Mouse (Mus musculus) C2C12 (cell line): ENCODE measurements at regions not wholly inside any gene's neighbourhood (a gene's known extent, or its start where the extent isn't known, plus 50 kb on each side); places are given as distances from the start of the nearest gene placed in this dataset.

ENCODE experiments used
- CEBPB ChIP-seq: IDR thresholded peaks from one replicate; pipeline ENCODE4 v1.6.1; 2011; ENCODE audit warnings: low read depth, mild to moderate bottlenecking, control low read depth, moderate library complexity
- CTCF ChIP-seq: IDR thresholded peaks from one replicate; pipeline ENCODE4 v1.5.1; 2011; ENCODE audit not compliant: control insufficient read depth, insufficient read depth, insufficient read length
- MAX ChIP-seq: IDR thresholded peaks from one replicate; pipeline ENCODE4 v1.6.1; 2011; ENCODE audit warnings: mild to moderate bottlenecking, control low read depth
- MYOD1 ChIP-seq: IDR thresholded peaks from one replicate; pipeline ENCODE4 v1.6.1; 2011; ENCODE audit warnings: low read depth; ENCODE audit not compliant: control insufficient read depth, insufficient read length
- USF1 ChIP-seq: IDR thresholded peaks from one replicate; pipeline ENCODE4 v1.6.1; 2011; ENCODE audit warnings: low read depth, mild to moderate bottlenecking, control low read depth, moderate library complexity

GRCm38 (mm10) chr13:58494726-58495125 is 91.6 kb upstream of the Hnrnpk start:
- TF ChIP-seq CTCF (no peak), MAX (no peak), MYOD1 (no peak), USF1 (no peak), CEBPB (no peak)
